Mouse (Mus musculus) cerebellum, adult 18-20 months (tissue): ENCODE data around the gene Trappc3l.
"Not testable (repeated sequence)": the region's sequence is repeated elsewhere in the genome, so short reads cannot be mapped to it uniquely, and the experiment has no call there.

Experiments
- DNase-seq, 2 experiments: peaks; one replicate each; pipeline ENCODE4 v3.0.0; 2021

Trappc3l gene

GRCm38 (mm10) chr10:34037401-34037800, at the start of gene Trappc3l:
TSS of gene Trappc3l (plus strand) at chr10:34037597.
- no peak for DNase-seq

GRCm38 (mm10) chr10:33996686-33997085, 40.7 kb upstream of the Trappc3l start:
- not testable (repeated sequence) for DNase-seq

GRCm38 (mm10) chr10:33998397-33998796, 39.0 kb upstream of the Trappc3l start:
- DNase-seq: no peak

- no peak for DNase-seq
Measured at GRCm38 (mm10) chr10:34012581-34012980, 24.8 kb upstream of the Trappc3l start.

- no peak for DNase-seq
Measured at GRCm38 (mm10) chr10:34013241-34013640, 24.2 kb upstream of the Trappc3l start.

GRCm38 (mm10) chr10:34018746-34019301, 18.6 kb upstream of the Trappc3l start:
- peak in 1 of 2 experiments; percentile 18 for DNase-seq

GRCm38 (mm10) chr10:34019302-34020075, 17.9 kb upstream of the Trappc3l start, which contains the start of gene Rwdd1:
TSS of gene Rwdd1 (minus strand) at chr10:34019624.
- DNase-seq: peak; percentile 97 to 99

- DNase-seq: no peak
Measured at GRCm38 (mm10) chr10:34030322-34030721, 7.1 kb upstream of the Trappc3l start.

GRCm38 (mm10) chr10:34033630-34034305, 3.6 kb upstream of the Trappc3l start:
- peak; percentile 59 to 65 for DNase-seq

- no peak for DNase-seq
Measured at GRCm38 (mm10) chr10:34036587-34036986, 810 bp upstream of the Trappc3l start.

- DNase-seq: no peak
Measured at GRCm38 (mm10) chr10:34044210-34044609, 6.8 kb downstream of the Trappc3l start, which contains the start of gene Calhm4. TSS of gene Calhm4 (minus strand) at chr10:34044310.

- no peak for DNase-seq
Measured at GRCm38 (mm10) chr10:34053987-34054386, 16.6 kb downstream of the Trappc3l start.

- DNase-seq: no peak
Measured at GRCm38 (mm10) chr10:34066591-34066990, 29.2 kb downstream of the Trappc3l start.

GRCm38 (mm10) chr10:34069606-34070005, 32.2 kb downstream of the Trappc3l start:
- DNase-seq: no peak

GRCm38 (mm10) chr10:34070999-34071492, 33.6 kb downstream of the Trappc3l start:
- DNase-seq: no peak

- DNase-seq: no peak
Measured at GRCm38 (mm10) chr10:34071650-34072049, 34.3 kb downstream of the Trappc3l start.

- DNase-seq: no peak
Measured at GRCm38 (mm10) chr10:34074522-34075200, 37.3 kb downstream of the Trappc3l start.

- DNase-seq: no peak
Measured at GRCm38 (mm10) chr10:34086514-34086913, 49.1 kb downstream of the Trappc3l start.

- no peak for DNase-seq
Measured at GRCm38 (mm10) chr10:34088515-34088914, 51.1 kb downstream of the Trappc3l start.

GRCm38 (mm10) chr10:34089517-34089916, 52.1 kb downstream of the Trappc3l start:
- DNase-seq: no peak

GRCm38 (mm10) chr10:34090481-34090880, 53.1 kb downstream of the Trappc3l start:
- DNase-seq: no peak

GRCm38 (mm10) chr10:34091888-34092287, 54.5 kb downstream of the Trappc3l start:
- no peak for DNase-seq

- no peak for DNase-seq
Measured at GRCm38 (mm10) chr10:34095147-34095546, 57.8 kb downstream of the Trappc3l start.
